Mouse (Mus musculus) heart, embryonic 12.5 days (tissue): ENCODE results near the gene AI413582. TPM values are rescaled to one million over a fixed set of nuclear protein-coding genes. Genes with fewer than 3 reads are reported as not detected.

Source experiments
- ATAC-seq: fragments of 200-750 bp; cut with Nextera tagmentation; 2 replicates; pipeline ENCODE4 v1.8.0; 2017; ENCODE audit warnings: moderate TSS enrichment, moderate library complexity; ENCODE audit not compliant: insufficient number of reproducible peaks, low FRiP score
- H3K27ac ChIP-seq: fragments of 300-500 bp; sonication (generic); 2 replicates; pipeline ENCODE4 v1.5.1; 2016; ENCODE audit warnings: mild to moderate bottlenecking, moderate library complexity; ENCODE audit not compliant: poor library complexity, severe bottlenecking
- H3K27me3 ChIP-seq: fragments of 300-500 bp; sonication (generic); replicated peaks from 2 replicates; pipeline ENCODE4 v1.6.1; 2016; ENCODE audit warnings: mild to moderate bottlenecking, moderate library complexity
- H3K36me3 ChIP-seq: fragments of 300-500 bp; sonication (generic); 2 replicates; pipeline ENCODE4 v1.6.1; 2016; ENCODE audit warnings: mild to moderate bottlenecking, moderate library complexity
- H3K4me1 ChIP-seq: fragments of 300-500 bp; sonication (generic); replicated peaks from 2 replicates; pipeline ENCODE4 v1.6.1; 2016; ENCODE audit warnings: mild to moderate bottlenecking
- H3K4me2 ChIP-seq: fragments of 300-500 bp; sonication (generic); 2 replicates; pipeline ENCODE4 v1.6.1; 2016; ENCODE audit warnings: mild to moderate bottlenecking, moderate library complexity
- H3K4me3 ChIP-seq: fragments of 300-500 bp; sonication (generic); 2 replicates; pipeline ENCODE4 v1.5.1; 2016; ENCODE audit warnings: mild to moderate bottlenecking
- H3K9ac ChIP-seq: fragments of 300-500 bp; sonication (generic); 2 replicates; pipeline ENCODE4 v1.6.1; 2016; ENCODE audit warnings: mild to moderate bottlenecking, moderate library complexity
- H3K9me3 ChIP-seq: fragments of 300-500 bp; sonication (generic); replicated peaks from 2 replicates; pipeline ENCODE4 v1.6.1; 2016; ENCODE audit warnings: mild to moderate bottlenecking, moderate library complexity
- WGBS: fragments of 180-500 bp; shearing (Covaris S2); methylation state at CpG from one replicate; pipeline ENCODE4 v1.1.7; 2016; 5-methylcytosine and 5-hydroxymethylcytosine counted together
- polyA plus RNA-seq: library from polyadenylated mRNA; unstranded; fragments of >200 nt; fragmentation: Nextera tagmentation; extraction: Ambion mirVana; gene quantifications from 2 replicates; pipeline ENCODE4 v1.2.1, GENCODE M21; 2016

The AI413582 gene
- polyA plus RNA-seq, 1 experiment from 2014 or later = 14.9 TPM

DNA sequence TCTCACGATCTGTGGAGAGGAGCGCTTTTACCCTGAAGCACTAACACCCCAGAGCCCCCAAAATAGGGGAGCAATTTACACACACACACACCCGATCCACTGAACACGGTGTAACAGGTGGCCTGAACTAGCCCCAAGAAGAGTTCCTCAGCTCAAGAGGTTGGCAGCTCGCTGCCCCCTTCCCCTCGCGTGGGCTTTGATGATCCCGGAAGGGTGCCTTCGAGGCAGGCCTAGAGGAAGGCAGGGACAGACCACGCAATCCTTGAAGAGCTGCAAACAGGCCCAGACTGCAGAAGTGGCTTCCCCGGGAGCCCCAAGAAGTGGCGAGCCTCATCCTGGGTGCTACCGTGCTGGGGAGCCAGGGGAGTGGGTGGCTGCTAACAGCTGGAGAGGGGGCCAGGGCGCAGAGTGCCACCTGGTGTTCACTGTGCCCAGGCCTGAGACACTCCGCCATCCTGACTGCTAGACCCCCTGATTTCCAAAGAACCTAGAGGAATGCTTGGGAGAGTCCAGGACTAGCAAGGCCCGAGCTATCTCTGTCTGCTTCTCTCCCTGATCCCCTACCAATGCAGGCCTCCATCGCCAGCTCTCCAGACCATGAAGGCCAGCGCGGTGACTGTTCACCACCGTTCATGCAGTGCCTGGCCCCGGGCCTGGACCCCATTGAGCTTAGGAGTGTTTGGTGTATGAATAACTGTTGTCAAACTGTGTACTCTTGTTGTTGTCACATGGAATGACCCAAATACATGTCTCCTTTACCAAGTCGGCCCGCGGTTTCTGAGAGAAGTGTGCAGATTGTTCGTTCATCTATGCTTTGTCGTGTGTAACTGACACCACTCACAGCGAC is 51.4 kb downstream of the AI413582 start:
- Histone ChIP-seq H3K27me3 (peaks cover 98% of the 10 kb centered on the region), H3K27ac (no peak overlapping the region), H3K9ac (no peak overlapping the region), H3K36me3 (no peaks in the 10 kb centered on the region), H3K4me1 (peaks cover 24% of the 10 kb centered on the region), H3K4me3 (peak overlapping the region; percentile 69), H3K4me2 (peak overlapping the region; percentile 100), H3K9me3 (no peaks in the 10 kb centered on the region)
- no peak for ATAC-seq
- 33% methylated on average over 27 of the region's 27 CpGs for WGBS

Other genes with a start within 250 kb of the AI413582 start
- 0.08 and 0.10 TPM in 2 replicates for gene Grm4, start 44.4 kb downstream of the AI413582 start, polyA plus RNA-seq
- gene Hmga1, start 9.3 kb downstream of the AI413582 start, polyA plus RNA-seq = 188 and 194 TPM in 2 replicates
- 106 and 110 TPM in 2 replicates for gene Nudt3, start 57.7 kb upstream of the AI413582 start, polyA plus RNA-seq
- gene RPS10-NUDT3, start 69.5 kb upstream of the AI413582 start, polyA plus RNA-seq = not detected in 2 replicates
- 611 and 625 TPM in 2 replicates for gene Rps10, start 70.9 kb upstream of the AI413582 start, polyA plus RNA-seq
- gene Pacsin1, start 89.8 kb upstream of the AI413582 start, polyA plus RNA-seq = 1.4 and 1.7 TPM in 2 replicates
- 0.18 TPM in 1 of 2 replicates, not detected in the other for gene Spdef, start 163.2 kb upstream of the AI413582 start, polyA plus RNA-seq